Mouse (Mus musculus) hindbrain, embryonic 11.5 days (tissue): ENCODE data around the gene Prkag2. TPM values are rescaled to one million over a fixed set of nuclear protein-coding genes. Genes with fewer than 3 reads are reported as not detected.

Experiments used
- ATAC-seq: fragments of 200-750 bp; cut with Nextera tagmentation; 2 replicates; pipeline ENCODE4 v1.8.0; 2017; ENCODE audit warnings: mild to moderate bottlenecking, moderate TSS enrichment, moderate library complexity; ENCODE audit not compliant: low FRiP score
- DNase-seq: peaks from one replicate; pipeline ENCODE4 v3.0.0-alpha.2; 2015; ENCODE audit warnings: low spot score
- H3K27ac ChIP-seq: fragments of 300-500 bp; sonication (generic); 2 replicates; pipeline ENCODE4 v1.5.1; 2014; ENCODE audit warnings: mild to moderate bottlenecking, low read depth, low read length
- H3K27me3 ChIP-seq: fragments of 300-500 bp; sonication (generic); 2 replicates; pipeline ENCODE4 v1.6.1; 2014; ENCODE audit warnings: mild to moderate bottlenecking, low read length, moderate library complexity, mixed read lengths; ENCODE audit not compliant: control insufficient read depth, insufficient read depth
- H3K36me3 ChIP-seq: fragments of 300-500 bp; sonication (generic); 2 replicates; pipeline ENCODE4 v1.6.1; 2014; ENCODE audit warnings: mild to moderate bottlenecking, low read length, moderate library complexity, mixed read lengths; ENCODE audit not compliant: control insufficient read depth, insufficient read depth
- H3K4me1 ChIP-seq: fragments of 300-500 bp; sonication (generic); replicated peaks from 2 replicates; pipeline ENCODE4 v1.6.1; 2014; ENCODE audit warnings: low read length, mixed read lengths; ENCODE audit not compliant: control insufficient read depth, insufficient read depth
- H3K4me2 ChIP-seq: fragments of 300-500 bp; sonication (generic); replicated peaks from 2 replicates; pipeline ENCODE4 v1.6.1; 2014; ENCODE audit warnings: mild to moderate bottlenecking, low read depth, low read length
- H3K4me3 ChIP-seq: fragments of 300-500 bp; sonication (generic); 2 replicates; pipeline ENCODE4 v1.5.1; 2014; ENCODE audit warnings: low read depth, low read length
- H3K9ac ChIP-seq: fragments of 300-500 bp; sonication (generic); 2 replicates; pipeline ENCODE4 v1.6.1; 2014; ENCODE audit warnings: low read depth, low read length
- H3K9me3 ChIP-seq: fragments of 300-500 bp; sonication (generic); 2 replicates; pipeline ENCODE4 v1.6.1; 2016; ENCODE audit warnings: low read length; ENCODE audit not compliant: control insufficient read depth
- WGBS: fragments of 180-500 bp; shearing (Covaris S2); extraction: QIAGEN DNeasy Blood & Tissue Kit; methylation state at CpG from one replicate; pipeline ENCODE4 v1.1.7; 2014; 5-methylcytosine and 5-hydroxymethylcytosine counted together
- polyA plus RNA-seq: library from polyadenylated mRNA; unstranded; fragments of >200 nt; fragmentation: Nextera tagmentation; extraction: Ambion mirVana; gene quantifications from 2 replicates; pipeline ENCODE4 v1.2.1, GENCODE M21; 2014

The Prkag2 gene
- polyA plus RNA-seq, 1 experiment from 2014 or later, result 56.7 TPM

DNA sequence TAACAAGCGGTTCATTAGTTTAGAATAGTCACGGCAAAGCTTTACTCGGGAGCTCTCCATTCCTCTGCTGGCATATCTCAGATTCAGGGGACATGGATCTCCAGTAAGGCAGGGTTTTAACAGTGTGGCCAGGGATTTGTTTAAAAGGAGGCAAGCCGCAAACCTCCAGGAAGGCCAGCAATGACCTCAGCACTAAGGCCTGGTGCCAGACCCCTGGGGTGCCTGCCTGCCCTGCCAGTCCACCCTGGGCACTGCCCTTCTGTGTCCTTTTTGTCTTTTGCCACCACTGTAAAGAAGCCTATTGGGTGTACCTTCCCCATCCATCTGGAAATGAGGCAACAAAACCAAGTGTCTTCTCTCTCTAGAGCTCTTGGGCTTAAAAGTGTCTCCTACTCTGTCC is 226.3 kb downstream of the Prkag2 start:
- H3K27me3 ChIP-seq, result no peaks in the 10 kb centered on the region
- ATAC-seq (no peak), DNase-seq (no peak)
- H3K4me3 ChIP-seq, result no peak overlapping the region
- no peak overlapping the region for H3K27ac ChIP-seq
- H3K36me3 ChIP-seq, result no peaks in the 10 kb centered on the region; the same call in 1 of the 2 replicates
- H3K9ac ChIP-seq, result no peak overlapping the region
- H3K4me2 ChIP-seq, result no peak overlapping the region
- 90% methylated on average over 4 of the region's 4 CpGs for WGBS
- no peaks in the 10 kb centered on the region for H3K9me3 ChIP-seq
- no peaks in the 10 kb centered on the region for H3K4me1 ChIP-seq

GRCm38 (mm10) chr5:24873221-24873620 is 227.2 kb downstream of the Prkag2 start:
- 58% methylated on average over 6 of the region's 6 CpGs for WGBS

GRCm38 (mm10) chr5:24871276-24871675 is 229.2 kb downstream of the Prkag2 start:
- Histone ChIP-seq H3K27ac (no peak overlapping the region), H3K4me3 (no peak overlapping the region), H3K4me1 (no peaks in the 10 kb centered on the region), H3K27me3 (no peaks in the 10 kb centered on the region), H3K9ac (no peak overlapping the region), H3K36me3 (0 out of 2 replicates have a peak, but pooled peaks cover 4% of the 10 kb centered on the region), H3K4me2 (no peak overlapping the region), H3K9me3 (no peaks in the 10 kb centered on the region)
- ATAC-seq (no peak), DNase-seq (no peak)
- 94% methylated on average over 12 of the region's 12 CpGs for WGBS

More at GRCm38 (mm10) chr5:24873221-24873620, 227.2 kb downstream of the Prkag2 start:
- DNase-seq, result no peak
- H3K27me3 ChIP-seq, result no peaks in the 10 kb centered on the region
- H3K9me3 ChIP-seq, result no peaks in the 10 kb centered on the region
- H3K9ac ChIP-seq, result no peak overlapping the region
- H3K4me2 ChIP-seq, result no peak overlapping the region
- no peaks in the 10 kb centered on the region; the same call in 1 of the 2 replicates for H3K36me3 ChIP-seq
- H3K4me3 ChIP-seq, result no peak overlapping the region
- H3K4me1 ChIP-seq, result no peaks in the 10 kb centered on the region
- no peak for ATAC-seq
- H3K27ac ChIP-seq, result no peak overlapping the region

DNA sequence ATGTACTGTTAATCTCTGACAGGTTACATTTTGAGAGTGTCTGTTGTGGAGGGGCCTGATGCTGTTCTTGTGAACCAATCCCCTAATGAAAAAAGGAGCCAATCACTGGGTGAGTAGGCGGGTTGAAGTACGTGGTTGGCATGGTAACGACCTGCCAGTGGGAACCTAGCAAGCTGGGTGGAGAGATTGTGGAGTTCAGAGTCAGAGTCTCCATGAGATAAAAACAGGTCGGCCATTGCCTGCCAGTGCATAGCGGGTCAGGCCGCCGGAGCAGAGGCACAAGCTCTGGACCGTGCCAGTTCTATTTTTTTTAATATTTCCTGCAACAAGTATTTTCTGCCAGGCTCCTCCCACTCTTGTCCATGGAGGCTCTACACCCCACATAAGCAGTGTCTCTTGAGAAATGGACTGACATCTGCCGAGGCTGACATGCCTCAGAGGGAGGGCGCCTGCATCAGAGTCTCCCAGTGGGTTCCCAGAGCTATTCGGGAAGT is 230.6 kb downstream of the Prkag2 start:
- no peaks in the 10 kb centered on the region for H3K4me1 ChIP-seq
- no peak overlapping the region for H3K27ac ChIP-seq
- WGBS, result 70% methylated on average over 11 of the region's 11 CpGs
- no peak overlapping the region for H3K9ac ChIP-seq
- DNase-seq, result peak; percentile 15
- H3K36me3 ChIP-seq, result 0 out of 2 replicates have a peak, but pooled peaks cover 4% of the 10 kb centered on the region
- no peaks in the 10 kb centered on the region for H3K9me3 ChIP-seq
- no peaks in the 10 kb centered on the region for H3K27me3 ChIP-seq
- no peak for ATAC-seq
- no peak overlapping the region for H3K4me3 ChIP-seq
- no peak overlapping the region for H3K4me2 ChIP-seq

- H3K27me3 ChIP-seq, result no peaks in the 10 kb centered on the region
- H3K4me2 ChIP-seq, result no peak overlapping the region
- no peak overlapping the region for H3K9ac ChIP-seq
- DNase-seq (no peak), ATAC-seq (no peak)
- WGBS, result 86% methylated on average over 12 of the region's 12 CpGs
- no peak overlapping the region for H3K27ac ChIP-seq
- H3K9me3 ChIP-seq, result no peaks in the 10 kb centered on the region
- no peaks in the 10 kb centered on the region for H3K4me1 ChIP-seq
- H3K36me3 ChIP-seq, result 0 out of 2 replicates have a peak, but pooled peaks cover 4% of the 10 kb centered on the region
- no peak overlapping the region for H3K4me3 ChIP-seq
These were observed 236.6 kb downstream of the Prkag2 start for GRCm38 (mm10) chr5:24863804-24864203.

- no peak for DNase-seq
- no peak overlapping the region for H3K4me3 ChIP-seq
- no peaks in the 10 kb centered on the region for H3K4me1 ChIP-seq
- no peak for ATAC-seq
- no peaks in the 10 kb centered on the region for H3K27me3 ChIP-seq
- WGBS, result 90% methylated on average over 9 of the region's 9 CpGs
- no peak overlapping the region for H3K27ac ChIP-seq
- no peak overlapping the region for H3K4me2 ChIP-seq
- no peak overlapping the region for H3K9ac ChIP-seq
- 0 out of 2 replicates have a peak, but pooled peaks cover 2% of the 10 kb centered on the region for H3K36me3 ChIP-seq
- H3K9me3 ChIP-seq, result no peaks in the 10 kb centered on the region
These were observed 239.0 kb downstream of the Prkag2 start for GRCm38 (mm10) chr5:24861449-24861930.

DNA sequence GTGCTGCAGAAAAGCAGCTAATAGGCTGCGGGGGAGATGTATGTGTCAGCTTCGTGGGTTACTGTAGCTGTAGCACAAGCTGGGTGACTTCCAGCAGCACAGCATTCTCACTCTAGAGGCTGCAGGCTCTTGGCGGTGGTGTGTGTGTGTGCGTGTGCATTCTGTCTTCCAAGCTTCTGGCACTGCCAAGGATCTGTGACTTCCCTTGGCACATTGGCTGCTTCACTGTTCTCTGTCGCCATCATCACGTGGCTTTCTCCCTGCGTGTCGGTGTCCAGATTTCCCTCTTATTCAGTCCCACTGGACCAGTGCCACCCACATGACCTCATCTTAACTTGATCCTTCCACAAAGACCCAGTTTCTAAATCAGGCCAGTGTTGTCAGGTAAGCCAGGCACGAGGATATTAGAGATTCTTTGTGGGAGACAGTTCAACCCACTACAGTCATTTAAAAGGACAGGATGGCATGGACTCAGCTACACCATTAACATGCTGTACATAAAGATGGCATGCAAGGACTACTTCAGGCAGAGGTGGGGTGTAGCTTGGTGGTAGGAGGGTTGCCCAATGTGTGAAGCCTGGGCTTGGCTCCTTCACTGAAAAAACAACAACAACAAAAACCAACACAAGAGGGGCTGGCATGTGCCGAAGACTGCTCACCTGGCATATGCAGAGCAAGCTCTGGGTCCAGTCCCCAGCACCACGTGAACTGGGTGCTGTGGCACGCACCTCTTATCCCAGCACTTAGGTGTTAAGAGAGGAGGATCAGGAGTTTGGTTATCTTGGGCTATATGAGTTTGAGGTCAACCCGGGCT is 239.6 kb downstream of the Prkag2 start:
- H3K4me1 ChIP-seq, result no peaks in the 10 kb centered on the region
- DNase-seq, result no peak
- H3K4me2 ChIP-seq, result no peak overlapping the region
- no peaks in the 10 kb centered on the region for H3K36me3 ChIP-seq
- H3K27me3 ChIP-seq, result no peaks in the 10 kb centered on the region
- H3K27ac ChIP-seq, result no peak overlapping the region
- 88% methylated on average over 13 of the region's 13 CpGs for WGBS
- no peaks in the 10 kb centered on the region for H3K9me3 ChIP-seq
- H3K4me3 ChIP-seq, result no peak overlapping the region
- ATAC-seq, result no peak
- no peak overlapping the region for H3K9ac ChIP-seq

GRCm38 (mm10) chr5:24859771-24860540 is 240.5 kb downstream of the Prkag2 start:
- Histone ChIP-seq H3K4me3 (no peak overlapping the region), H3K4me2 (no peak overlapping the region), H3K9me3 (no peaks in the 10 kb centered on the region), H3K9ac (no peak overlapping the region), H3K4me1 (no peaks in the 10 kb centered on the region), H3K27ac (no peak overlapping the region), H3K36me3 (no peaks in the 10 kb centered on the region), H3K27me3 (no peaks in the 10 kb centered on the region)
- ATAC-seq (no peak), DNase-seq (no peak)
- 82% methylated on average over 3 of the region's 3 CpGs for WGBS
